Comparison of ENCODE assay signal across 16 mouse cellular contexts in genomic region chr17:85614011-85614721, GRCm38 (mm10). TPM values are rescaled to one million over a fixed set of nuclear protein-coding genes. Genes with fewer than 3 reads are reported as not detected.
DNase-seq lines count a peak whose midpoint lies in the region; ATAC-seq and TF ChIP-seq lines count a peak whose summit lies in the region.
"Had no signal": no experiment of that assay in that cellular context is flagged by ENCODE, and none has a peak within 500 bp of the region (broad histone marks: within the 10 kb centered on the region; RNA-seq: fewer than 3 reads in every experiment).

No protein-coding gene starts in this region.

- H3K9me3 ChIP-seq in hindbrain, embryonic 10.5 days = no peaks in the 10 kb centered on the region
- H3K9me3 ChIP-seq in hindbrain, postnatal 0 days (ENCODE audit: low read length) = no peaks in the 10 kb centered on the region
- no peaks in the 10 kb centered on the region for H3K9me3 ChIP-seq in embryonic facial prominence, embryonic 11.5 days (replicated peaks; ENCODE audit: control insufficient read depth, low read length)
- H3K9me3 ChIP-seq in forebrain, postnatal 0 days (ENCODE audit: low read length) = no peaks in the 10 kb centered on the region
- H3K9me3 ChIP-seq in midbrain, embryonic 16.5 days (replicated peaks; ENCODE audit: control insufficient read depth, low read length, poor library complexity, severe bottlenecking) = no peaks in the 10 kb centered on the region
- H3K9me3 ChIP-seq in liver, embryonic 12.5 days (replicated peaks) = no peaks in the 10 kb centered on the region
- H3K9me3 ChIP-seq: hindbrain, embryonic 15.5 days; liver, embryonic 13.5 days had no signal

- no peak for TF ChIP-seq CTCF in hindbrain, postnatal 0 days (IDR thresholded peaks at IDR 0.05; ENCODE audit: low read depth)
- TF ChIP-seq CTCF in forebrain, postnatal 0 days (IDR thresholded peaks at IDR 0.05; ENCODE audit: low read depth) = no peak

- WGBS in hindbrain, embryonic 10.5 days = under 1% methylated on average over 30 of the region's 30 CpGs
- WGBS in hindbrain, postnatal 0 days = 2% methylated on average over 27 of the region's 30 CpGs
- WGBS in embryonic facial prominence, embryonic 11.5 days = under 1% methylated on average over 26 of the region's 30 CpGs
- WGBS in forebrain, postnatal 0 days = 2% methylated on average over 29 of the region's 30 CpGs
- 1% methylated on average over 28 of the region's 30 CpGs for WGBS in midbrain, embryonic 16.5 days
- 4% methylated on average over 30 of the region's 30 CpGs for WGBS in liver, embryonic 12.5 days (ENCODE audit: insufficient replicate concordance)

- peak overlapping the region; percentile 28 for H3K4me3 ChIP-seq in hindbrain, embryonic 10.5 days
- no peak overlapping the region for H3K4me3 ChIP-seq in hindbrain, postnatal 0 days (ENCODE audit: low read length)
- H3K4me3 ChIP-seq in embryonic facial prominence, embryonic 11.5 days (ENCODE audit: low read depth, low read length) = peak overlapping the region; percentile 29
- peak overlapping the region; percentile 24 for H3K4me3 ChIP-seq in forebrain, postnatal 0 days (ENCODE audit: low read depth, low read length)
- H3K4me3 ChIP-seq in midbrain, embryonic 16.5 days (ENCODE audit: low read depth, low read length) = peak overlapping the region; percentile 24
- H3K4me3 ChIP-seq in liver, embryonic 12.5 days = no peak overlapping the region
- H3K4me3 ChIP-seq: hindbrain, embryonic 15.5 days; liver, embryonic 13.5 days had no signal

- DNase-seq in hindbrain, embryonic 10.5 days (ENCODE audit: low spot score) = peak; percentile 23
- no peak for DNase-seq in hindbrain, postnatal 0 days (ENCODE audit: low spot score)
- DNase-seq in embryonic facial prominence, embryonic 11.5 days (ENCODE audit: low spot score) = peak; percentile 28
- DNase-seq in forebrain, postnatal 0 days = no peak
- no peak for DNase-seq in urinary bladder, adult 18-20 months (ENCODE audit: low spot score in 2 of 2)
- DNase-seq: adrenal gland, postnatal 10 days; heart, adult 18-20 months; liver, embryonic 13.5 days; lung, postnatal 4 days had no signal

- no peaks in the 10 kb centered on the region for H3K36me3 ChIP-seq in hindbrain, embryonic 10.5 days
- no peaks in the 10 kb centered on the region for H3K36me3 ChIP-seq in hindbrain, postnatal 0 days (ENCODE audit: insufficient read depth, low read length)
- H3K36me3 ChIP-seq in embryonic facial prominence, embryonic 11.5 days (replicated peaks; ENCODE audit: control insufficient read depth, insufficient read depth, low read depth, low read length) = no peaks in the 10 kb centered on the region
- no peaks in the 10 kb centered on the region for H3K36me3 ChIP-seq in forebrain, postnatal 0 days (ENCODE audit: insufficient read depth)
- H3K36me3 ChIP-seq in midbrain, embryonic 16.5 days (ENCODE audit: control insufficient read depth, insufficient read depth, low read length) = no peaks in the 10 kb centered on the region
- no peaks in the 10 kb centered on the region for H3K36me3 ChIP-seq in liver, embryonic 12.5 days
- H3K36me3 ChIP-seq: hindbrain, embryonic 15.5 days; liver, embryonic 13.5 days had no signal

- no peak for ATAC-seq in hindbrain, postnatal 0 days
- ATAC-seq in embryonic facial prominence, embryonic 11.5 days (replicated peaks; ENCODE audit: insufficient number of reproducible peaks, low FRiP score, low TSS enrichment, low read depth) = no peak
- ATAC-seq in forebrain, postnatal 0 days = no peak
- no peak for ATAC-seq in midbrain, embryonic 16.5 days
- ATAC-seq in liver, embryonic 12.5 days = no peak
- ATAC-seq in CD4-positive, CD25-positive, alpha-beta regulatory T cell, adult 4 months = no peak

- peaks cover 30% of the 10 kb centered on the region for H3K4me1 ChIP-seq in hindbrain, embryonic 10.5 days (replicated peaks)
- H3K4me1 ChIP-seq in hindbrain, postnatal 0 days (ENCODE audit: insufficient read depth, low read length) = no peaks in the 10 kb centered on the region
- 0 out of 2 replicates have a peak, but pooled peaks cover 4% of the 10 kb centered on the region for H3K4me1 ChIP-seq in embryonic facial prominence, embryonic 11.5 days (ENCODE audit: control insufficient read depth, insufficient read depth, low read length)
- no peaks in the 10 kb centered on the region; the same call in 1 of the 2 replicates for H3K4me1 ChIP-seq in forebrain, postnatal 0 days (ENCODE audit: insufficient read depth)
- peaks cover 3% of the 10 kb centered on the region; the same call in 1 of the 2 replicates for H3K4me1 ChIP-seq in midbrain, embryonic 16.5 days (ENCODE audit: control insufficient read depth, insufficient read depth, low read length)
- H3K4me1 ChIP-seq in liver, embryonic 12.5 days = 0 out of 2 replicates have a peak, but pooled peaks cover 4% of the 10 kb centered on the region
- H3K4me1 ChIP-seq: liver, embryonic 13.5 days had no signal

- no peak overlapping the region for H3K9ac ChIP-seq in hindbrain, postnatal 0 days (replicated peaks; ENCODE audit: low read length)
- peak overlapping the region; percentile 53 for H3K9ac ChIP-seq in embryonic facial prominence, embryonic 11.5 days (replicated peaks; ENCODE audit: low read length)
- H3K9ac ChIP-seq in forebrain, postnatal 0 days = no peak overlapping the region
- H3K9ac ChIP-seq in midbrain, embryonic 16.5 days (ENCODE audit: low read depth, low read length) = peak overlapping the region; percentile 49
- H3K9ac ChIP-seq in liver, embryonic 12.5 days = no peak overlapping the region
- H3K9ac ChIP-seq: hindbrain, embryonic 15.5 days; liver, embryonic 13.5 days had no signal

- H3K27me3 ChIP-seq in hindbrain, embryonic 10.5 days (ENCODE audit: insufficient read depth, poor library complexity, severe bottlenecking) = peaks cover 100% of the 10 kb centered on the region
- H3K27me3 ChIP-seq in hindbrain, postnatal 0 days (ENCODE audit: insufficient read depth, low read length) = peaks cover 99% of the 10 kb centered on the region
- H3K27me3 ChIP-seq in embryonic facial prominence, embryonic 11.5 days (ENCODE audit: control insufficient read depth, insufficient read depth, low read length) = peaks cover 92% of the 10 kb centered on the region
- peaks cover 89% of the 10 kb centered on the region for H3K27me3 ChIP-seq in forebrain, postnatal 0 days (ENCODE audit: insufficient read depth, low read length)
- H3K27me3 ChIP-seq in midbrain, embryonic 16.5 days (ENCODE audit: control insufficient read depth, insufficient read depth, low read depth, low read length) = peaks cover 87% of the 10 kb centered on the region
- H3K27me3 ChIP-seq in liver, embryonic 12.5 days (replicated peaks) = peaks cover 100% of the 10 kb centered on the region

- H3K27ac ChIP-seq in hindbrain, embryonic 10.5 days = peak overlapping the region; percentile 13; the same call in 1 of the 2 replicates
- H3K27ac ChIP-seq in hindbrain, postnatal 0 days = no peak overlapping the region
- H3K27ac ChIP-seq in embryonic facial prominence, embryonic 11.5 days (replicated peaks; ENCODE audit: low read depth, low read length) = peak overlapping the region; percentile 22; the same call in 1 of the 2 replicates
- H3K27ac ChIP-seq in forebrain, postnatal 0 days (ENCODE audit: low read depth, low read length) = peak overlapping the region; percentile 36; the same call in 1 of the 2 replicates
- peak overlapping the region; percentile 71 for H3K27ac ChIP-seq in midbrain, embryonic 16.5 days (ENCODE audit: low read length)
- H3K27ac ChIP-seq in liver, embryonic 12.5 days = no peak overlapping the region
- H3K27ac ChIP-seq: hindbrain, embryonic 15.5 days; liver, embryonic 13.5 days had no signal

- H3K4me2 ChIP-seq in hindbrain, postnatal 0 days (ENCODE audit: low read depth, low read length) = no peak overlapping the region
- H3K4me2 ChIP-seq in embryonic facial prominence, embryonic 11.5 days (ENCODE audit: low read depth, low read length) = peak overlapping the region; percentile 34
- H3K4me2 ChIP-seq in forebrain, postnatal 0 days (ENCODE audit: low read depth) = peak overlapping the region; percentile 45
- H3K4me2 ChIP-seq in midbrain, embryonic 16.5 days (ENCODE audit: low read length) = peak overlapping the region; percentile 54
- no peak overlapping the region for H3K4me2 ChIP-seq in liver, embryonic 12.5 days
- H3K4me2 ChIP-seq: hindbrain, embryonic 15.5 days; liver, embryonic 13.5 days had no signal

RNA-seq across cellular contexts. Expression of gene Six3, which starts 0.8 kb away (rescaled TPM):
- 0.46 and 1.9 TPM in 2 replicates for polyA plus RNA-seq in hindbrain, embryonic 10.5 days (2016; fragmentation: Nextera tagmentation; extraction: Ambion mirVana)
- total RNA-seq in hindbrain, postnatal 0 days (2014; rRNA removed) = 0.63 and 0.86 TPM in 2 replicates
- 1.1 TPM in 1 of 2 replicates, not detected in the other for polyA plus RNA-seq in hindbrain, postnatal 0 days (2015; fragmentation: Nextera tagmentation; extraction: Ambion mirVana)
- 9.5 and 10.5 TPM in 2 replicates for polyA plus RNA-seq in embryonic facial prominence, embryonic 11.5 days (2014; fragmentation: Nextera tagmentation; extraction: Ambion mirVana)
- 3.5 and 12.0 TPM in 2 replicates for total RNA-seq in forebrain, postnatal 0 days (2014; rRNA removed)
- 9.5 and 16.6 TPM in 2 replicates for polyA plus RNA-seq in forebrain, postnatal 0 days (2015; fragmentation: Nextera tagmentation; extraction: Ambion mirVana)
- 19.1 and 24.2 TPM in 2 replicates for polyA plus RNA-seq in midbrain, embryonic 16.5 days (2015; fragmentation: Nextera tagmentation; extraction: Ambion mirVana)
- not detected in 2 replicates for polyA plus RNA-seq in liver, embryonic 12.5 days (2016; fragmentation: Nextera tagmentation; extraction: Ambion mirVana)
- polyA plus RNA-seq in CD4-positive, CD25-positive, alpha-beta regulatory T cell, adult 4 months (2017; shearing (Covaris generic)) = under 1 TPM in 1 of 2 experiments, not detected in 1; 0.26 TPM
- total RNA-seq: adrenal gland, postnatal 10 days; common myeloid progenitor, adult 5-6 weeks; heart, adult 18-20 months had no signal
- polyA plus RNA-seq: C2C12; kidney, embryonic 16.5 days; liver, embryonic 13.5 days had no signal

Comparison
In these comparisons a context has a peak if more than half of its experiments do, and no peak if none do; other contexts are left out.
1. DNase-seq: peak in hindbrain, embryonic 10.5 days (single experiment) and embryonic facial prominence, embryonic 11.5 days (single experiment); none in hindbrain, postnatal 0 days (single experiment), forebrain, postnatal 0 days (single experiment) and urinary bladder, adult 18-20 months (0 of 2).
2. H3K27ac ChIP-seq: peak in hindbrain, embryonic 10.5 days (single experiment), embryonic facial prominence, embryonic 11.5 days (single experiment), forebrain, postnatal 0 days (single experiment) and midbrain, embryonic 16.5 days (single experiment); none in hindbrain, postnatal 0 days (single experiment) and liver, embryonic 12.5 days (single experiment).
3. H3K4me3 ChIP-seq: peak in hindbrain, embryonic 10.5 days (single experiment), embryonic facial prominence, embryonic 11.5 days (single experiment), forebrain, postnatal 0 days (single experiment) and midbrain, embryonic 16.5 days (single experiment); none in hindbrain, postnatal 0 days (single experiment) and liver, embryonic 12.5 days (single experiment).
4. H3K4me2 ChIP-seq: peak in embryonic facial prominence, embryonic 11.5 days (single experiment), forebrain, postnatal 0 days (single experiment) and midbrain, embryonic 16.5 days (single experiment); none in hindbrain, postnatal 0 days (single experiment) and liver, embryonic 12.5 days (single experiment).
5. H3K9ac ChIP-seq: peak in embryonic facial prominence, embryonic 11.5 days (single experiment) and midbrain, embryonic 16.5 days (single experiment); none in hindbrain, postnatal 0 days (single experiment), forebrain, postnatal 0 days (single experiment) and liver, embryonic 12.5 days (single experiment).